Mouse (Mus musculus) brain, adult 10 weeks (tissue): ENCODE measurements around the gene H2-M1. TPM values are rescaled to one million over a fixed set of nuclear protein-coding genes. Genes with fewer than 3 reads are reported as not detected.

ENCODE experiments used
- polyA plus RNA-seq: library from polyadenylated mRNA; stranded (reverse); fragments of 350-450 nt; fragmentation: Illumina TruSeq; extraction: RNeasy Lipid Tissue Mini Kit (QIAGEN cat#74804); gene quantifications from one replicate; pipeline ENCODE4 v1.2.3, GENCODE M21; 2015; ENCODE audit warnings: low read depth, low replicate concordance

Gene H2-M1
- not detected for polyA plus RNA-seq

DNA sequence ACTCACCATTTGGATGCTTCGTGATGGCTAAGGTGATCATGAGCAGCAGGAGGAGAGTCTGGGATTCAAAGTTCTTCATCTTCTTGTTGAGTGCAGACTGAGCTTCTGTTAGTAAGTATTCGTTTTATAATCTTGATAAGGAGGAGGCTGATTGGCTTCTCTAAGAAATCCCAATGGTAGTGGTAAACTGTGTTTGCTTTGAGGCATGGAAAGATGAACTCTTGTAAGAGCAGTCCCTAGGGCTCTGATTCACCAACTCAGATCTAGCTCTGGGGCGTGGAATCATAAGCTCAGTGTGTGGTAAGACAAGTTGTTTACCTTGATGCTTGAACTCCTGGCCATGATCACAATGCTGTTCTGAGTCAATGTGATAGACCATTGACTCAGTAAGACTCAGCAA is at the start of gene H2-M1:
TSS of gene H2-M1 (minus strand) at position 101 of the 400 bp plus-strand sequence.

GRCm38 (mm10) chr17:36642566-36642965 is 29.5 kb downstream of the H2-M1 start, which contains the start of gene H2-M9:
Gene H2-M9, minus strand, starts transcription at chr17:36642666.

Other genes with a start within 250 kb of the H2-M1 start
- not detected for gene H2-M10.4, start 209.9 kb downstream of the H2-M1 start, polyA plus RNA-seq
- gene H2-M11, start 125.1 kb downstream of the H2-M1 start, polyA plus RNA-seq, result not detected
- not detected for gene H2-M9, start 29.6 kb downstream of the H2-M1 start, polyA plus RNA-seq
- gene H2-M10.5, start 100.7 kb upstream of the H2-M1 start, polyA plus RNA-seq, result not detected
- gene H2-M10.6, start 140.0 kb upstream of the H2-M1 start, polyA plus RNA-seq, result not detected
- 18.4 TPM for gene Trim26, start 164.9 kb upstream of the H2-M1 start, polyA plus RNA-seq
- not detected for gene Trim15, start 195.0 kb upstream of the H2-M1 start, polyA plus RNA-seq
- gene Trim10, start 197.4 kb upstream of the H2-M1 start, polyA plus RNA-seq, result not detected
- 0.42 TPM for gene Trim40, start 217.9 kb upstream of the H2-M1 start, polyA plus RNA-seq
- gene Trim31, start 225.9 kb upstream of the H2-M1 start, polyA plus RNA-seq, result not detected